9 mouse cellular contexts compared by ENCODE assay signal in genomic region chr15:83534960-83535889, GRCm38 (mm10). TPM values are rescaled to one million over a fixed set of nuclear protein-coding genes. Genes with fewer than 3 reads are reported as not detected.
DNase-seq lines count a peak whose midpoint lies in the region; ATAC-seq and TF ChIP-seq lines count a peak whose summit lies in the region.
"Had no signal": no experiment of that assay in that cellular context is flagged by ENCODE, and none has a peak within 500 bp of the region (broad histone marks: within the 10 kb centered on the region; RNA-seq: fewer than 3 reads in every experiment).

No protein-coding gene starts in this region.

- ATAC-seq in hindbrain, embryonic 13.5 days (ENCODE audit: low FRiP score) = no peak
- ATAC-seq in hindbrain, postnatal 0 days = no peak
- ATAC-seq in heart, postnatal 0 days (ENCODE audit: insufficient read depth, low read depth) = peak; percentile 72

- no peaks in the 10 kb centered on the region for H3K4me1 ChIP-seq in hindbrain, embryonic 13.5 days (replicated peaks)
- H3K4me1 ChIP-seq in hindbrain, postnatal 0 days (ENCODE audit: insufficient read depth, low read length) = no peaks in the 10 kb centered on the region
- peaks cover 46% of the 10 kb centered on the region for H3K4me1 ChIP-seq in heart, postnatal 0 days (ENCODE audit: control insufficient read depth, insufficient read depth)
- H3K4me1 ChIP-seq: midbrain, embryonic 10.5 days had no signal

- no peaks in the 10 kb centered on the region for H3K36me3 ChIP-seq in hindbrain, embryonic 13.5 days
- no peaks in the 10 kb centered on the region for H3K36me3 ChIP-seq in hindbrain, postnatal 0 days (ENCODE audit: insufficient read depth, low read length)
- 0 out of 2 replicates have a peak, but pooled peaks cover 5% of the 10 kb centered on the region for H3K36me3 ChIP-seq in heart, postnatal 0 days (replicated peaks; ENCODE audit: control insufficient read depth, insufficient read depth, low read length)
- H3K36me3 ChIP-seq: midbrain, embryonic 10.5 days had no signal

- TF ChIP-seq CTCF in hindbrain, postnatal 0 days (IDR thresholded peaks at IDR 0.05; ENCODE audit: low read depth) = no peak
- no peak for TF ChIP-seq CTCF in heart, postnatal 0 days (IDR thresholded peaks at IDR 0.05; ENCODE audit: low read depth)

- no peaks in the 10 kb centered on the region for H3K27me3 ChIP-seq in hindbrain, embryonic 13.5 days
- no peaks in the 10 kb centered on the region for H3K27me3 ChIP-seq in hindbrain, postnatal 0 days (ENCODE audit: insufficient read depth, low read length)
- H3K27me3 ChIP-seq in heart, postnatal 0 days (ENCODE audit: control insufficient read depth, insufficient read depth, low read length) = no peaks in the 10 kb centered on the region

- no peak overlapping the region for H3K4me2 ChIP-seq in hindbrain, embryonic 13.5 days
- no peak overlapping the region for H3K4me2 ChIP-seq in hindbrain, postnatal 0 days (ENCODE audit: low read depth, low read length)
- no peak overlapping the region; the same call in 1 of the 2 replicates for H3K4me2 ChIP-seq in heart, postnatal 0 days (ENCODE audit: low read depth, low read length)

- 0 out of 2 replicates have a peak overlapping the region, but pooled peaks have one; percentile 1 for H3K9ac ChIP-seq in hindbrain, embryonic 13.5 days
- H3K9ac ChIP-seq in hindbrain, postnatal 0 days (replicated peaks; ENCODE audit: low read length) = no peak overlapping the region
- no peak overlapping the region for H3K9ac ChIP-seq in heart, postnatal 0 days (replicated peaks; ENCODE audit: low read depth, low read length)

- DNase-seq in hindbrain, postnatal 0 days (ENCODE audit: low spot score) = no peak
- DNase-seq in R1 (ENCODE audit: low read depth, low spot score) = peak; percentile 45
- DNase-seq in heart, postnatal 0 days (ENCODE audit: low spot score) = no peak
- peak; percentile 55 for DNase-seq in lung, postnatal 4 days
- DNase-seq in layer of hippocampus, postnatal 36 days = no peak
- DNase-seq in left cerebral cortex, postnatal 25 days (ENCODE audit: low spot score in 2 of 2) = no peak
- DNase-seq in gastrocnemius, postnatal 4 days (ENCODE audit: low spot score in 2 of 2) = no peak

- TF ChIP-seq EP300 in heart, postnatal 0 days (IDR thresholded peaks at IDR 0.05; ENCODE audit: low read depth) = no peak

- no peak overlapping the region for H3K27ac ChIP-seq in hindbrain, embryonic 13.5 days
- no peak overlapping the region for H3K27ac ChIP-seq in hindbrain, postnatal 0 days
- H3K27ac ChIP-seq in heart, postnatal 0 days (ENCODE audit: low read depth) = peak overlapping the region; percentile 85
- H3K27ac ChIP-seq: midbrain, embryonic 10.5 days had no signal

- 83% methylated on average over 17 of the region's 17 CpGs for WGBS in hindbrain, embryonic 13.5 days
- 76% methylated on average over 17 of the region's 17 CpGs for WGBS in hindbrain, postnatal 0 days
- 26% methylated on average over 17 of the region's 17 CpGs for WGBS in heart, postnatal 0 days

- no peaks in the 10 kb centered on the region for H3K9me3 ChIP-seq in hindbrain, embryonic 13.5 days
- no peaks in the 10 kb centered on the region for H3K9me3 ChIP-seq in hindbrain, postnatal 0 days (ENCODE audit: low read length)
- H3K9me3 ChIP-seq in heart, postnatal 0 days (replicated peaks; ENCODE audit: control insufficient read depth, low read length) = no peaks in the 10 kb centered on the region
- H3K9me3 ChIP-seq: midbrain, embryonic 10.5 days had no signal

- intact Hi-C loops in left cerebral cortex, postnatal 25 days (cut with DNase I) = no loop called here

- no peak overlapping the region for H3K4me3 ChIP-seq in hindbrain, embryonic 13.5 days
- no peak overlapping the region for H3K4me3 ChIP-seq in hindbrain, postnatal 0 days (ENCODE audit: low read length)
- H3K4me3 ChIP-seq in heart, postnatal 0 days (ENCODE audit: low read depth, low read length) = no peak overlapping the region
- H3K4me3 ChIP-seq: midbrain, embryonic 10.5 days had no signal

RNA-seq across cellular contexts. Expression of gene Bik, which starts 8.6 kb away (rescaled TPM):
- polyA plus RNA-seq in hindbrain, embryonic 13.5 days (2015; fragmentation: Nextera tagmentation; extraction: Ambion mirVana) = 0.63 and 1.5 TPM in 2 replicates
- total RNA-seq in hindbrain, postnatal 0 days (2014; rRNA removed) = 0.16 and 0.97 TPM in 2 replicates
- 0.68 and 1.3 TPM in 2 replicates for polyA plus RNA-seq in hindbrain, postnatal 0 days (2015; fragmentation: Nextera tagmentation; extraction: Ambion mirVana)
- 25.8 and 49.6 TPM in 2 replicates for total RNA-seq in heart, postnatal 0 days (2014; rRNA removed; ENCODE audit: low replicate concordance)
- 33.8 and 37.7 TPM in 2 replicates for polyA plus RNA-seq in heart, postnatal 0 days (2015; fragmentation: Nextera tagmentation; extraction: Ambion mirVana)
- total RNA-seq in layer of hippocampus, postnatal 36 days (2021) = under 1 TPM in 1 of 2 experiments, not detected in 1; 0.37 TPM
- total RNA-seq in left cerebral cortex, postnatal 25 days (2021) = not detected
- total RNA-seq in gastrocnemius, postnatal 4 days (2021) = 1 to 10 TPM; 2.7 to 4.0 TPM

RNA-seq across cellular contexts. Expression of gene Ttll1, which starts 24.5 kb away (rescaled TPM):
- polyA plus RNA-seq in hindbrain, embryonic 13.5 days (2015; fragmentation: Nextera tagmentation; extraction: Ambion mirVana) = 112 and 113 TPM in 2 replicates
- total RNA-seq in hindbrain, postnatal 0 days (2014; rRNA removed) = 36.2 and 39.2 TPM in 2 replicates
- 91.9 and 104 TPM in 2 replicates for polyA plus RNA-seq in hindbrain, postnatal 0 days (2015; fragmentation: Nextera tagmentation; extraction: Ambion mirVana)
- 5.8 and 10.7 TPM in 2 replicates for total RNA-seq in heart, postnatal 0 days (2014; rRNA removed; ENCODE audit: low replicate concordance)
- polyA plus RNA-seq in heart, postnatal 0 days (2015; fragmentation: Nextera tagmentation; extraction: Ambion mirVana) = 23.2 and 25.7 TPM in 2 replicates
- 10 to 100 TPM; 33.8 to 38.1 TPM for total RNA-seq in layer of hippocampus, postnatal 36 days (2021)
- total RNA-seq in left cerebral cortex, postnatal 25 days (2021) = 10 to 100 TPM; 50.6 to 52.6 TPM
- 1 to 10 TPM; 7.2 to 8.2 TPM for total RNA-seq in gastrocnemius, postnatal 4 days (2021)

RNA-seq across cellular contexts. Expression of gene Tspo, which starts 28.2 kb away (rescaled TPM):
- 12.8 and 13.1 TPM in 2 replicates for polyA plus RNA-seq in hindbrain, embryonic 13.5 days (2015; fragmentation: Nextera tagmentation; extraction: Ambion mirVana)
- 5.0 and 9.6 TPM in 2 replicates for total RNA-seq in hindbrain, postnatal 0 days (2014; rRNA removed)
- 17.1 and 17.3 TPM in 2 replicates for polyA plus RNA-seq in hindbrain, postnatal 0 days (2015; fragmentation: Nextera tagmentation; extraction: Ambion mirVana)
- total RNA-seq in heart, postnatal 0 days (2014; rRNA removed; ENCODE audit: low replicate concordance) = 264 and 335 TPM in 2 replicates
- polyA plus RNA-seq in heart, postnatal 0 days (2015; fragmentation: Nextera tagmentation; extraction: Ambion mirVana) = 205 and 210 TPM in 2 replicates
- 1 to 10 TPM; 3.9 to 4.4 TPM for total RNA-seq in layer of hippocampus, postnatal 36 days (2021)
- total RNA-seq in left cerebral cortex, postnatal 25 days (2021) = 1 to 10 TPM; 4.0 to 4.8 TPM
- total RNA-seq in gastrocnemius, postnatal 4 days (2021) = 10 to 100 TPM; 25.5 to 38.0 TPM

RNA-seq across cellular contexts. Expression of gene Mcat, which starts 28.4 kb away (rescaled TPM):
- polyA plus RNA-seq in hindbrain, embryonic 13.5 days (2015; fragmentation: Nextera tagmentation; extraction: Ambion mirVana) = 33.0 and 34.4 TPM in 2 replicates
- 50.1 and 54.2 TPM in 2 replicates for total RNA-seq in hindbrain, postnatal 0 days (2014; rRNA removed)
- polyA plus RNA-seq in hindbrain, postnatal 0 days (2015; fragmentation: Nextera tagmentation; extraction: Ambion mirVana) = 35.2 and 36.9 TPM in 2 replicates
- total RNA-seq in heart, postnatal 0 days (2014; rRNA removed; ENCODE audit: low replicate concordance) = 66.6 and 87.2 TPM in 2 replicates
- polyA plus RNA-seq in heart, postnatal 0 days (2015; fragmentation: Nextera tagmentation; extraction: Ambion mirVana) = 33.5 and 36.9 TPM in 2 replicates
- total RNA-seq in layer of hippocampus, postnatal 36 days (2021) = 10 to 100 TPM; 24.0 to 25.0 TPM
- 10 to 100 TPM; 24.6 to 27.2 TPM for total RNA-seq in left cerebral cortex, postnatal 25 days (2021)
- total RNA-seq in gastrocnemius, postnatal 4 days (2021) = 10 to 100 TPM; 29.8 to 31.3 TPM

RNA-seq across cellular contexts. Expression of gene Ttll12, which starts 59.7 kb away (rescaled TPM):
- 40.7 and 41.2 TPM in 2 replicates for polyA plus RNA-seq in hindbrain, embryonic 13.5 days (2015; fragmentation: Nextera tagmentation; extraction: Ambion mirVana)
- 56.9 and 60.6 TPM in 2 replicates for total RNA-seq in hindbrain, postnatal 0 days (2014; rRNA removed)
- polyA plus RNA-seq in hindbrain, postnatal 0 days (2015; fragmentation: Nextera tagmentation; extraction: Ambion mirVana) = 31.3 and 32.6 TPM in 2 replicates
- total RNA-seq in heart, postnatal 0 days (2014; rRNA removed; ENCODE audit: low replicate concordance) = 14.7 and 15.9 TPM in 2 replicates
- 7.8 and 8.6 TPM in 2 replicates for polyA plus RNA-seq in heart, postnatal 0 days (2015; fragmentation: Nextera tagmentation; extraction: Ambion mirVana)
- total RNA-seq in layer of hippocampus, postnatal 36 days (2021) = 10 to 100 TPM; 11.6 to 12.8 TPM
- 10 to 100 TPM; 10.9 to 12.3 TPM for total RNA-seq in left cerebral cortex, postnatal 25 days (2021)
- 10 to 100 TPM; 15.5 to 17.6 TPM for total RNA-seq in gastrocnemius, postnatal 4 days (2021)

Comparison
In these comparisons a context has a peak if more than half of its experiments do, and no peak if none do; other contexts are left out.
1. DNase-seq: peak in R1 (single experiment) and lung, postnatal 4 days (2 of 2); none in hindbrain, postnatal 0 days (single experiment), heart, postnatal 0 days (single experiment), layer of hippocampus, postnatal 36 days (0 of 2), left cerebral cortex, postnatal 25 days (0 of 2) and gastrocnemius, postnatal 4 days (0 of 2).